Mouse (Mus musculus) midbrain, embryonic 11.5 days (tissue): ENCODE data around the gene Smarcd2. TPM values are rescaled to one million over a fixed set of nuclear protein-coding genes. Genes with fewer than 3 reads are reported as not detected.

ENCODE experiments used
- polyA plus RNA-seq: library from polyadenylated mRNA; unstranded; fragments of >200 nt; fragmentation: Nextera tagmentation; extraction: Ambion mirVana; gene quantifications from 2 replicates; pipeline ENCODE4 v1.2.1, GENCODE M21; 2014

Smarcd2 gene
- polyA plus RNA-seq, 1 experiment from 2014 or later = 26.5 TPM

Other genes with a start within 250 kb of the Smarcd2 start
- 72.7 and 76.1 TPM in 2 replicates for gene Dcaf7, start 236.1 kb downstream of the Smarcd2 start, polyA plus RNA-seq
- gene Taco1, start 206.9 kb downstream of the Smarcd2 start, polyA plus RNA-seq = 10.5 and 11.1 TPM in 2 replicates
- gene Map3k3, start 188.4 kb downstream of the Smarcd2 start, polyA plus RNA-seq = 14.9 and 16.8 TPM in 2 replicates
- not detected in 2 replicates for gene Gm10840, start 112.1 kb downstream of the Smarcd2 start, polyA plus RNA-seq
- 301 and 308 TPM in 2 replicates for gene Limd2, start 112.1 kb downstream of the Smarcd2 start, polyA plus RNA-seq
- 38.4 and 40.5 TPM in 2 replicates for gene Strada, start 70.8 kb downstream of the Smarcd2 start, polyA plus RNA-seq
- gene Ccdc47, start 56.6 kb downstream of the Smarcd2 start, polyA plus RNA-seq = 74.1 and 76.4 TPM in 2 replicates
- gene Ddx42, start 56.0 kb downstream of the Smarcd2 start, polyA plus RNA-seq = 105 and 110 TPM in 2 replicates
- 67.3 and 71.4 TPM in 2 replicates for gene Ftsj3, start 16.9 kb downstream of the Smarcd2 start, polyA plus RNA-seq
- 396 and 404 TPM in 2 replicates for gene Psmc5, start 16.8 kb downstream of the Smarcd2 start, polyA plus RNA-seq
- gene Tcam1, start 3.7 kb upstream of the Smarcd2 start, polyA plus RNA-seq = 0.04 TPM in 2 replicates
- gene Gh, start 28.9 kb upstream of the Smarcd2 start, polyA plus RNA-seq = not detected in 2 replicates
- gene Cd79b, start 41.8 kb upstream of the Smarcd2 start, polyA plus RNA-seq = 1.2 and 1.8 TPM in 2 replicates
- not detected in 2 replicates for gene Scn4a, start 80.3 kb upstream of the Smarcd2 start, polyA plus RNA-seq
- not detected in 2 replicates for gene Prr29, start 92.5 kb upstream of the Smarcd2 start, polyA plus RNA-seq
- gene Icam2, start 115.1 kb upstream of the Smarcd2 start, polyA plus RNA-seq = 15.8 and 16.9 TPM in 2 replicates
- 4.6 and 5.5 TPM in 2 replicates for gene Ern1, start 214.9 kb upstream of the Smarcd2 start, polyA plus RNA-seq